Mouse (Mus musculus) erythroblast, embryonic 14.5 days (primary cell): Measurements from ENCODE around the gene Oasl2. TPM values are rescaled to one million over a fixed set of nuclear protein-coding genes. Genes with fewer than 3 reads are reported as not detected.

Experiments
- H3K27me3 ChIP-seq: 2 replicates; pipeline ENCODE4 v1.6.1; 2012; ENCODE audit warnings: inconsistent platforms; ENCODE audit not compliant: control insufficient read depth
- H3K36me3 ChIP-seq: 2 replicates; pipeline ENCODE4 v1.6.1; 2012; ENCODE audit warnings: mild to moderate bottlenecking, inconsistent platforms; ENCODE audit not compliant: control insufficient read depth
- H3K4me1 ChIP-seq: 2 replicates; pipeline ENCODE4 v1.6.1; 2012; ENCODE audit warnings: inconsistent platforms; ENCODE audit not compliant: control insufficient read depth
- H3K4me3 ChIP-seq: replicated peaks from 2 replicates; pipeline ENCODE3; 2012; ENCODE audit warnings: moderate library complexity, mild to moderate bottlenecking, inconsistent platforms
- H3K9me3 ChIP-seq: 2 replicates; pipeline ENCODE4 v1.6.1; 2012; ENCODE audit warnings: low read length, inconsistent platforms, mixed read lengths; ENCODE audit not compliant: control insufficient read depth
- GATA1 ChIP-seq: IDR thresholded peaks from 2 replicates; pipeline ENCODE4 v1.6.1; 2012; ENCODE audit warnings: low read length, inconsistent platforms, mixed read lengths
- TAL1 ChIP-seq: IDR thresholded peaks from 3 replicates; pipeline ENCODE4 v1.6.1; 2012; ENCODE audit warnings: low read length, inconsistent platforms, mixed read lengths
- polyA plus RNA-seq: library from polyadenylated mRNA; stranded (reverse); fragments of >175 nt; gene quantifications from 2 replicates; pipeline ENCODE4 v1.2.3, GENCODE M21; 2012

Gene Oasl2
- polyA plus RNA-seq, 1 experiment: 0.02 TPM

DNA sequence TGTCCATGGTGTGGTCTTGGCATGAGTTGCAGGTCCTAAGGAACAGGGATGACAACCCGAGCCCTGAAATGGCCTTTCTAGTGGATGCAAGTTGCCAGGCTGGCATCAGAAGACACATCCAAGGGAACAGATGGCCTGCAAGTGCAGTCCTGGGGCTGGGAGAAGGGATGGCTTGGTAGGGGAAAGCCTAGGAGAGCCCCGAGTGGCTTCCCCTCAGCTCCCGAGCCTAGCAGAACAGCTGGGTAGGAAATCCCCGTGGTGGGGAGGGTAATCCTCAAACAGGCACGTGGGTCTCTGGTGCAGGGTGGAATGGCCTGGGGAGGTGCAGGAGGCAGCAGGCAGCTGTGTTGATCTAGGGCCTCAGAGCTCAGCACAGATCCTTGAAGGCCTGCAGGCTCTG is 52.6 kb downstream of the Oasl2 start:
- H3K36me3 ChIP-seq: peaks cover 53% of the 10 kb centered on the region
- TF ChIP-seq GATA1: no peak
- no peak for TF ChIP-seq TAL1

DNA sequence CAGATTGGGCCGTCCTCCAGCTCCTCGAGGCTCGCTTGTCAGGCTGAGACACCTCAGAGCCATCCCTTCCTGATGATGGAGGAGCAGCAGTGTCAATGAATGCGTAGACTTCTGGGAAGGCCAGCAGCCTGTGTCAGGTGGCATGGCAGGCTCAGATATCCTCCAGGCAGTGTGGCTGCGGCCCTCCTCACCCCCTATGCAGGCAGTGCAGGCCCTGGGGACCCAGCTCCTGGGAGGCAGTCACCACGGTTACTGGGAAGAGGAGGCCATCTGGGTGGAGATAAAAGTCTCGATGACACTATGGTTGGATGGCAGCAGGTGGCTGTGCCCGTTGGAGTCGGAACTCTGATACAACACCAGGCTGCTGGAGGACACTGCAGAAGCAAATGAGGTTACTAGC is 53.1 kb downstream of the Oasl2 start:
- Histone ChIP-seq H3K36me3 (peaks cover 53% of the 10 kb centered on the region), H3K4me1 (no peaks in the 10 kb centered on the region), H3K27me3 (no peaks in the 10 kb centered on the region), H3K4me3 (no peak overlapping the region), H3K9me3 (no peaks in the 10 kb centered on the region)
- no peak for TF ChIP-seq GATA1

More for the DNA sequence above, 52.6 kb downstream of the Oasl2 start:
- no peaks in the 10 kb centered on the region for H3K27me3 ChIP-seq
- no peaks in the 10 kb centered on the region for H3K4me1 ChIP-seq
- H3K9me3 ChIP-seq: no peaks in the 10 kb centered on the region
- H3K4me3 ChIP-seq: no peak overlapping the region

DNA sequence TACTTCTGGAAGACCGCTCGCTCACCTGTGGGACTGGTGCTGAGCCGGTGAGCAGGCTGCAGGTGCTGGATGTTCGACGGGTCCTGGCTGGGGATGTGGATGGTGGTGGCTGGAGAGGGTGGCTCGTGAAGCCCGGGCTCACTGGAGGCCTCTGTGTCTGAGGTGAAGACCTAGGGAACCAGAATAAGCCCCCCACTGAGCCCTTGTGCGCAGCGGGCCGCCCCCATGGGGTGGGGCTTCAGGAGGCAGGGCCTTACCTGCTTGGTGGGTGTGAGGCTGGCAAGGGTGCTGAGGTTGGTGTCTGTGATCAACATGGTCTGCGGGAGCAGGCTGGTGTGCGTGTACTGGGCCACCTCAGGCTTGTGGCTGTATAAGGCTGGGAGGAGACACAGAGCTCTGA is 53.9 kb downstream of the Oasl2 start:
- H3K4me1 ChIP-seq: no peaks in the 10 kb centered on the region
- TF ChIP-seq TAL1: no peak
- TF ChIP-seq GATA1: no peak

DNA sequence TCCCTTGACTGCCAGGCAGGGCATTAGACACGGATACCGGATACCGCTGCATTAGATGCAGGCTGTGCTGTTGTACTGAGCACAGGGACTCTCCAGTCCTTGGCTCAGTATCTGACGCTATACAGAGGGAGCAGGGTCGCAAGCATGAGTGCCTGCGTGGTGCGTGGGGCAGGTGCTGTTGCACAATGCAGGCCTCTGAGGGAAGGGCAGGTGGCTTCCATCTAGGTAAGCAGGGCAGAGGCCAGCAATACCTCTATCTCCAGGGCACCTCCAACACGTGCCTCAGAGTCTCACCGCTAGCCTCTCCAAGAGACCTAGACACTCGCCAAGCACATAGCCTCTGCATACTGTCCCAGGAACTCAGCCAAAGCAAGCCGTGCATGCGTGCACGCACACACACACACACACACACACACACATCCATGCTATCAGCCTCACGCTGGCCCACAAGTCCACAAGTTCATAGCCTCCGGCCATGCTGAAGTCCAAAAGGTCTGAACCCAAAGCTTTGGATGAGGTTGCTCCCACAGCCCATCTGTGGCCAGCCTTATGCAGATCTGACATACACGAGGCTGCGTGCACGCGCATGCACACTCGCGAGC is 54.6 kb downstream of the Oasl2 start:
- Histone ChIP-seq H3K27me3 (no peaks in the 10 kb centered on the region), H3K9me3 (no peaks in the 10 kb centered on the region), H3K4me3 (no peak overlapping the region), H3K4me1 (no peaks in the 10 kb centered on the region), H3K36me3 (peaks cover 44% of the 10 kb centered on the region)
- TF ChIP-seq TAL1 (no peak), GATA1 (no peak)

More for the DNA sequence above, 53.9 kb downstream of the Oasl2 start:
- Histone ChIP-seq H3K36me3 (peaks cover 51% of the 10 kb centered on the region), H3K27me3 (no peaks in the 10 kb centered on the region), H3K9me3 (no peaks in the 10 kb centered on the region), H3K4me3 (no peak overlapping the region)

DNA sequence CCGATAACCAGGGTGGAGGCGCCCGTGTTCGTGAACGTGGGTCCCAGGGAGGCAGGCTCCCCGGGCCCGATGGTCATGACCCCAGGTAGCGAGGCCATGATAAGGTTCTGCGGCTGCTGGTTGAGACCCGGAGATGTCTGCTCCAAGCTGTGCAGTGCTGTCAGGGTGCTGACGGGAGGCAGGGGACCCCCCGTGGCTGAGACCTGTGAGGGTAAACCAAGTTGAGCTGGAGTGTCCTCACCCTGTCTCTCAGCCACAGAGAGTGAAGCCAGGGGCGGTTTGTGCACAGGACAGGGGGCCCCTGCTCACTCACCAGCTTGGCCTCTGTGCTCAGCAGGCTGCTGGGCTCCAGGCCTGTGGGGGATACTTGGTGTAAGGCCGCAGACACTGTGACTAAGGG is 56.6 kb downstream of the Oasl2 start:
- Histone ChIP-seq H3K27me3 (no peaks in the 10 kb centered on the region), H3K4me3 (no peak overlapping the region), H3K36me3 (peaks cover 24% of the 10 kb centered on the region), H3K9me3 (no peaks in the 10 kb centered on the region), H3K4me1 (no peaks in the 10 kb centered on the region)
- TF ChIP-seq GATA1 (no peak), TAL1 (no peak)

DNA sequence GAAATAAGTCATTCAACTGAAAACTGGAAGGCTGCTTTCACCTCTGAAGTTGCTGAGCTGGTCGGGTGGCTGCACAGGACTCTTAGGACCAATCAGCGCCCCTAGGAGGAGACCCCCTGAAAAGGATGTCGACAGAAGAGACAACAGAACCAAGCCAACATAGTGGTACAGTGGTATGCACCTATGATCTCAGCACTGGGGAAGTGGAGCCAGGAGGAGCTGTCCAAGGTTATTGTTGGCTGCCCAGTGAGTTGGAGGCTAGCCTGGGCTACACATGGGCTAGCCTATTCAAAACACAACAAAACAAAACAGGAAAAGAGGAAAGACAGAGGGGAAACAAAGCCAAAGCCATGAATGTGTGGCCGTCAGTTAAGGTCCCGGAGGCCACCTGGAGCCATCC is 61.3 kb downstream of the Oasl2 start:
- H3K36me3 ChIP-seq: peaks cover 2% of the 10 kb centered on the region; the same call in 1 of the 2 replicates
- H3K27me3 ChIP-seq: no peaks in the 10 kb centered on the region
- no peaks in the 10 kb centered on the region for H3K4me1 ChIP-seq
- no peak for TF ChIP-seq TAL1
- TF ChIP-seq GATA1: no peak
- no peak overlapping the region for H3K4me3 ChIP-seq
- no peaks in the 10 kb centered on the region for H3K9me3 ChIP-seq

Other genes starting within 250 kb of the Oasl2 start
- gene Trpv4, start 238.5 kb upstream of the Oasl2 start, polyA plus RNA-seq: 0.06 and 0.07 TPM in 2 replicates
- 6.3 and 7.0 TPM in 2 replicates for gene Gltp, start 206.0 kb upstream of the Oasl2 start, polyA plus RNA-seq
- gene Tchp, start 189.2 kb upstream of the Oasl2 start, polyA plus RNA-seq: 1.1 and 1.2 TPM in 2 replicates
- gene Ankrd13a, start 122.3 kb upstream of the Oasl2 start, polyA plus RNA-seq: 15.2 TPM in 2 replicates
- 7.0 and 8.0 TPM in 2 replicates for gene Git2, start 121.4 kb upstream of the Oasl2 start, polyA plus RNA-seq
- 4.4 and 5.8 TPM in 2 replicates for gene 1500011B03Rik, start 73.5 kb upstream of the Oasl2 start, polyA plus RNA-seq
- gene 4930519G04Rik, start 43.3 kb upstream of the Oasl2 start, polyA plus RNA-seq: 0.02 TPM in 1 of 2 replicates, not detected in the other
- gene Gm9936, start 38.3 kb upstream of the Oasl2 start, polyA plus RNA-seq: not detected in 2 replicates
- not detected in 2 replicates for gene Oasl1, start 26.3 kb downstream of the Oasl2 start, polyA plus RNA-seq
- 2.4 and 3.3 TPM in 2 replicates for gene 2210016L21Rik, start 45.2 kb downstream of the Oasl2 start, polyA plus RNA-seq
- gene Hnf1a, start 74.2 kb downstream of the Oasl2 start, polyA plus RNA-seq: 0.03 and 0.14 TPM in 2 replicates
- 4.4 and 4.6 TPM in 2 replicates for gene Sppl3, start 114.2 kb downstream of the Oasl2 start, polyA plus RNA-seq
- gene Gm10401, start 201.4 kb downstream of the Oasl2 start, polyA plus RNA-seq: not detected in 2 replicates
- gene Acads, start 222.4 kb downstream of the Oasl2 start, polyA plus RNA-seq: 0.71 and 0.84 TPM in 2 replicates
- gene Unc119b, start 238.0 kb downstream of the Oasl2 start, polyA plus RNA-seq: 1.3 and 1.6 TPM in 2 replicates